Mouse (Mus musculus) embryo, embryonic 10.5 days (tissue): ENCODE measurements at regions not wholly inside any gene's neighbourhood (a gene's known extent, or its start where the extent isn't known, plus 50 kb on each side); places are given as distances from the start of the nearest gene placed in this dataset.

Experiments
- DNase-seq: peaks from one replicate; pipeline ENCODE4 v3.0.0-alpha.2; 2015; ENCODE audit warnings: low spot score

DNA sequence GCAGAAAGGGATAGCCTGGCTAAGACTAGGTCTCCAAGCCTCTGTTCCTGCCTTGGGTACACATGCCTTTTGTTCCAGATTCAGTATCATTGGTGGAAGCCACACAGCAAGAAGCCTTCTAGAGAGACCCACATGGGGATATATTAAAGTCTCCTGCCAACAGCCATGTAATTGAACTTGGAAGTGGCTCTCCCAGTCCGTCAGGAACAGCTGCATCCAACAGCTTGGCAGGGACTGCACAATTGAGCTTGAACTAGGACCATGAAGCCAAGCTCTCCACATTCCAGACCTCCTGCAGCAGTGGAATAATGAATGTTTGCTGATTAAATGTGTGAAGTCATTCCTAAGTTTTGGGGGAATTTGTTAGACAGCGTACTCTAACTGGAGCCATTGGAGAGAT lies 94.5 kb downstream of the Gpr139 start:
- no peak for DNase-seq

DNA sequence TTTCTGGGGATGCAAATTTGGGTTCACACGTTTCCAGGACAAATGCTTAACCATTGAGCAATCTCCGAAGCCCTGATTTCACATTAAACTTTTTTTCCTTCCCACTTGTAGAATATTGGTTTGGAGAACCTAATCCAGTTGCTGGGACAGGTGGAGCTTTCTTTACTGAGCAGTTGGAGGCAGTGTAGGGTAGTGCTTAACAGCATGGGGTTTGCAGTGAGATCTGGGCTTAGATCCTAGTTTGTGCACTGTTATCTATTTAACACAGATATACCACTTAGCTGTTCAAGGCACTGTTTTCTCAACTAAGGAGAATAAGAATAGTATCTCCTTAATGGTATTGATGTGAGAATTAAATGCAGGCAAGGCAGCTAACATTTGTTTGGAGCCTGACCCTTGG lies 93.5 kb upstream of the Gprc5b start:
- DNase-seq, result no peak

- DNase-seq, result no peak
Observed at GRCm38 (mm10) chr7:119087723-119088419, 92.9 kb upstream of the Gprc5b start.

GRCm38 (mm10) chr7:119085696-119086451 lies 90.9 kb upstream of the Gprc5b start:
- DNase-seq, result peak; percentile 31

GRCm38 (mm10) chr7:119076712-119077619 lies 82.0 kb upstream of the Gprc5b start:
- peak; percentile 30 for DNase-seq

DNA sequence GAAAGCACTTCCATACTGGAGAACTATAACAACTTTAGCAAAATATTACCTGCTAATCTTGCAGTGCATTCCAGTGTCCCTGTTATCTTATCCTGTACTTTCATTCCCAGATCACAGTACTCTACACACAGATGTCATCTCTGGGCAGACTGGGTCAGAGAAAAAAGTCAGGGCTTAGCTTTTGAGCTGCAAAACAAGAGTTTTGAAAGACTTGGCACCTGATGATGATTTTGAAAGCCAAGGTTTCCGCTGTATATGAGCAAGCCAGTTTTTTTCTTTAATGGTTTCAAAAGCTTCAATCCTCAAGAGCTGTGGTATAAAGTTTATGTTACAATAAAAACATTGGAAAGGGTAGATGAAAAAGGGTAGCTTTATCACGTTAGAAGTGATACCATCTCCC lies 71.0 kb upstream of the Gprc5b start:
- no peak for DNase-seq
